Mouse (Mus musculus): ENCODE results near the gene Gm49673.

GRCm38 (mm10) chr17:8183815-8184214 is 36.2 kb upstream of the Gm49673 start:
- TF ChIP-seq CTCF (IDR thresholded peaks at IDR 0.05; ENCODE audit: borderline replicate concordance, insufficient read depth, low read depth, low read length) (no peak), POLR2A (IDR thresholded peaks at IDR 0.05; ENCODE audit: borderline replicate concordance, insufficient read depth, low read length) (no peak)
